Mouse (Mus musculus) midbrain, embryonic 12.5 days (tissue): ENCODE measurements around the gene Znhit6. TPM values are rescaled to one million over a fixed set of nuclear protein-coding genes. Genes with fewer than 3 reads are reported as not detected.

Experiments
- ATAC-seq: fragments of 200-750 bp; cut with Nextera tagmentation; 2 replicates; pipeline ENCODE4 v1.8.0; 2017; ENCODE audit warnings: low read depth, moderate TSS enrichment, moderate library complexity; ENCODE audit not compliant: low FRiP score
- H3K27ac ChIP-seq: fragments of 300-500 bp; sonication (generic); replicated peaks from 2 replicates; pipeline ENCODE4 v1.5.1; 2016; ENCODE audit warnings: mild to moderate bottlenecking
- H3K27me3 ChIP-seq: fragments of 300-500 bp; sonication (generic); 2 replicates; pipeline ENCODE4 v1.6.1; 2016; ENCODE audit warnings: mild to moderate bottlenecking
- H3K36me3 ChIP-seq: fragments of 300-500 bp; sonication (generic); 2 replicates; pipeline ENCODE4 v1.6.1; 2016
- H3K4me1 ChIP-seq: fragments of 300-500 bp; sonication (generic); 2 replicates; pipeline ENCODE4 v1.6.1; 2016
- H3K4me2 ChIP-seq: fragments of 300-500 bp; sonication (generic); replicated peaks from 2 replicates; pipeline ENCODE4 v1.6.1; 2016; ENCODE audit warnings: mild to moderate bottlenecking, moderate library complexity
- H3K4me3 ChIP-seq: fragments of 300-500 bp; sonication (generic); 2 replicates; pipeline ENCODE4 v1.5.1; 2016; ENCODE audit warnings: mild to moderate bottlenecking
- H3K9ac ChIP-seq: fragments of 300-500 bp; sonication (generic); replicated peaks from 2 replicates; pipeline ENCODE4 v1.6.1; 2016; ENCODE audit warnings: mild to moderate bottlenecking, moderate library complexity
- H3K9me3 ChIP-seq: fragments of 300-500 bp; sonication (generic); 2 replicates; pipeline ENCODE4 v1.6.1; 2016; ENCODE audit warnings: mild to moderate bottlenecking
- WGBS: fragments of 180-500 bp; shearing (Covaris S2); methylation state at CpG from one replicate; pipeline ENCODE4 v1.1.7; 2016; 5-methylcytosine and 5-hydroxymethylcytosine counted together
- polyA plus RNA-seq: library from polyadenylated mRNA; unstranded; fragments of >200 nt; fragmentation: Nextera tagmentation; extraction: Ambion mirVana; gene quantifications from 2 replicates; pipeline ENCODE4 v1.2.1, GENCODE M21; 2016

The Znhit6 gene
- polyA plus RNA-seq, 1 experiment from 2014 or later: 35.9 TPM

DNA sequence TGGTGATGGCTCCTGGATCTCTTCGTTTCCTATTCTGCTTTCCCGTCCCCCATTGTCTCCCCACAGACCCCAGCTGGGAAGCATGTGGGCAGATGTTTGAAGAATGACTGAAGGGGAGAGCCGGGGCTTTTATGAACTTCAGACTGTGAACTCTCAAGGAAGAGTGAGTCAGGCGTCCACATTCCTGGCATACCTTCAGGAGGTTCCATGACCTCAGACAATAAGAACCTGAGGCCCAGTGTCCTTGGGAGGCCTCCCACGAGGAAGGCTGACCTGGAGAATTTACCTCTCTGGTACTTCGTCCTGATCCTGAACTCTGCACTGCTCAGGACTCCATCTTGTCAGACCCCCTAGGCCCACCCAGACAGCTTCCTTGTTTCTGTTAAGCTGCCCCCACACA lies 56.9 kb downstream of the Znhit6 start:
- WGBS: 21% methylated on average over 6 of the region's 6 CpGs
- no peak overlapping the region for H3K9ac ChIP-seq
- H3K27ac ChIP-seq: no peak overlapping the region
- H3K36me3 ChIP-seq: no peaks in the 10 kb centered on the region
- peaks cover 10% of the 10 kb centered on the region; the same call in 1 of the 2 replicates for H3K4me1 ChIP-seq
- H3K9me3 ChIP-seq: no peaks in the 10 kb centered on the region
- H3K27me3 ChIP-seq: peaks cover 20% of the 10 kb centered on the region; the same call in 1 of the 2 replicates
- no peak for ATAC-seq
- H3K4me3 ChIP-seq: no peak overlapping the region
- no peak overlapping the region for H3K4me2 ChIP-seq

DNA sequence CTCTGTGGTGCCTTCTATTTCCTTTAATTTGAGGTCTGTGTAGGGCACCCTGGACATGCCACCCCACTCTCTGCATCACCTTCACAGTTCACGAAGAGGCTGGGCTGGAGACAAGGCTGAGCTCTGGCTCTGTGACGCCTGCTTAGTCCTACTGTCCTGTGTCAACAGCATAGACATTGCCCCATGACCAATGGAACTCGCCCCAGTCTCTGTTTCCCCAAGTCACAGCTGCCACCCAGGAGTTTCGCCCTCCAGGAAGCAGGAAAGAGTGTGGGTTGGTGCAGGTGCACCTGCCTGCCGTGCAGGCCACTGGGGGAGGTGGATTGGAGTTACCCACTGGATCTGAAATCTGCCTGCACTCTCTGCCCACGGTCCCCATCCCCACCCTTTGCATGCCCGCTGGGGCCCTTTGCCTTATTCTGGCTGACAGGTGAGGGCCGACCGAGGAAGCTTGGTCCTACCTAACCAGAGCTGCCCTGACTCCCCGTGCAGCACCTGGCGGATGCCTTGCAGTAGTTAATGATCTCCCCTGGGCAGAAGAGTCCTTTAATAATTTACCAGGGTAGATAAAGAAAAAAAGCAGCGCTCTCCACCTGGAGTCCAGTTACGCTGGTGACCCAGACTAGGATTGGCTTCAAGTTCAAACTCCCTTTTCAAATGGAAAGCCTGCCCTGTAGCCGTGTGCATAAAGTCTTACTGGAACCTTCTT lies 58.2 kb downstream of the Znhit6 start:
- no peak overlapping the region for H3K4me2 ChIP-seq
- WGBS: 84% methylated on average over 14 of the region's 14 CpGs
- H3K27me3 ChIP-seq: peaks cover 25% of the 10 kb centered on the region
- no peak overlapping the region for H3K9ac ChIP-seq
- H3K36me3 ChIP-seq: no peaks in the 10 kb centered on the region
- H3K9me3 ChIP-seq: no peaks in the 10 kb centered on the region
- H3K27ac ChIP-seq: no peak overlapping the region
- no peak for ATAC-seq
- H3K4me1 ChIP-seq: 0 out of 2 replicates have a peak, but pooled peaks cover 6% of the 10 kb centered on the region
- no peak overlapping the region for H3K4me3 ChIP-seq

DNA sequence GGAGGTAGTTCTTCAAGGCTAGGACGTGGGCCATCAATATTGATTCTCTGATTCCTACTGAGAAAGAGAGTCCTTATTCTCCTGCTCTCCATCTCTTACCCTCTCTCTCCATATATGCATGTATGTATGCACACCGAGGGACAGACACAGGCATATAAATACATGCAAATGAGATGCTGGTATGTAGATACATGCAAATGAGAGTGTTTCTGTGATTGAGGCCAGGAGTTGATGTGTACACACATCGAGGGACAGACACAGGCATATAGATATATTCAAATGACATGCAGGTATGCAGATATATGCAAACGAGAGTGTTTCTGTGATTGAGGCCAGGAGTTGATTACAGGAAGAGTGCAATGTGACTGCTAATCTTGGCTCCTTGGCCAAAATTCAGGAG lies 64.2 kb downstream of the Znhit6 start:
- H3K4me1 ChIP-seq: peaks cover 13% of the 10 kb centered on the region
- H3K27ac ChIP-seq: no peak overlapping the region
- no peak overlapping the region for H3K9ac ChIP-seq
- H3K4me3 ChIP-seq: no peak overlapping the region
- no peaks in the 10 kb centered on the region for H3K36me3 ChIP-seq
- H3K9me3 ChIP-seq: no peaks in the 10 kb centered on the region
- peaks cover 21% of the 10 kb centered on the region for H3K27me3 ChIP-seq
- WGBS: 75% methylated on average over 4 of the region's 4 CpGs
- ATAC-seq: peak; percentile 61; the same call in 1 of the 2 replicates
- H3K4me2 ChIP-seq: no peak overlapping the region

DNA sequence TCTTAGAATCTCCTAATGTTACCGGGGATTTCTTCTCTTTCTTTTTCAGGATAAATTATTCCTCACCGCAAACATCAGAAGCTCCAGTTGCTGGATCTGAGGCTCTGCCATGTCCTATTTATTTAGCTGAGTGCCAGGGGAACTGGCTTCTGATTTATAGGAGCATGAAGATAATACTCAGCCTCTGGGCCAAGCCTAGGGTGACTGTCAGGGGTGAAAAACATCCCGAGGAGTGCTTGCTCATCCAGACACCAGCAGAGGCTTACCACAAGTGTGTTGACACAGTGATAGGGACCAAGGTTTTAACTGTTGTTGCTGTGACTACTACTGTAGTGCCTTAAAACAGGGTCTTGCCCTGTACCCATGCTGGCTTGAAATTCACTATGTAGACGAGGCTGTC lies 64.6 kb downstream of the Znhit6 start:
- no peak for ATAC-seq
- Histone ChIP-seq H3K27me3 (peaks cover 21% of the 10 kb centered on the region), H3K9me3 (no peaks in the 10 kb centered on the region), H3K9ac (no peak overlapping the region), H3K36me3 (no peaks in the 10 kb centered on the region), H3K4me3 (no peak overlapping the region), H3K4me1 (peaks cover 17% of the 10 kb centered on the region), H3K4me2 (no peak overlapping the region), H3K27ac (peak overlapping the region; percentile 25; the same call in 1 of the 2 replicates)
- WGBS: 80% methylated on average over 4 of the region's 4 CpGs

DNA sequence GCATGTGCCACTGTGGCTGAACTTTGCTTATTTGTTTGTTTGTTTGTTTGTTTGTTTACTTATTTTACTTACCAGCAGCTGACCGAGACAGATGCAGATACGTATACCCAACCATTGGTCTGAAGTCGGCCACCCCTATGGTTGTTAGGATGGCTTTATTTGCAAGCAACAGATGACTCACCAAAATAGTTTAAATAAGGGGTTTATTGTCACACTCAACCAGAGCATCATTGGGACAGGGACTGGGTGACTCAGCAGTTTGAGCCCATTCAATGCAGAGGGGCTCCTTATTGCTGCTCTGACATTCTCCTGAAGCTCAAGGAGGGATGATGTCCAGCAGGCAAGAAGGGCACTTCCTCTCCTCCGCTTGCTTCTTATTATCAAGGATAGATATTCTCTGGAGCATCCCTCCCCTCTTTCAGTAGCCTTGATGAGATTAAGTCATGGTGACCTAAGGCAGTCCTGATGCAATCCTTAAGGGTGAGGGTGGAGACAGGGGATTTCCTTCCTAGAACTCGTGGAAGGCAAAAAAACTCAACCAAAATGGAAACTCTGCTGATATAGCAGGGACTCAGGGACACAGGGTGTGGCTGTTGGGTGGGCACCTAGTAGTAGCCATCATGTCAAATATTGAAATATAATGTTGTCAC lies 65.2 kb downstream of the Znhit6 start:
- Histone ChIP-seq H3K9me3 (no peaks in the 10 kb centered on the region), H3K27me3 (peaks cover 21% of the 10 kb centered on the region), H3K4me2 (no peak overlapping the region), H3K4me3 (no peak overlapping the region), H3K27ac (0 out of 2 replicates have a peak overlapping the region, but pooled peaks have one; percentile 25), H3K9ac (no peak overlapping the region), H3K4me1 (peaks cover 22% of the 10 kb centered on the region), H3K36me3 (no peaks in the 10 kb centered on the region)
- ATAC-seq: no peak
- WGBS: 77% methylated on average over 5 of the region's 5 CpGs

DNA sequence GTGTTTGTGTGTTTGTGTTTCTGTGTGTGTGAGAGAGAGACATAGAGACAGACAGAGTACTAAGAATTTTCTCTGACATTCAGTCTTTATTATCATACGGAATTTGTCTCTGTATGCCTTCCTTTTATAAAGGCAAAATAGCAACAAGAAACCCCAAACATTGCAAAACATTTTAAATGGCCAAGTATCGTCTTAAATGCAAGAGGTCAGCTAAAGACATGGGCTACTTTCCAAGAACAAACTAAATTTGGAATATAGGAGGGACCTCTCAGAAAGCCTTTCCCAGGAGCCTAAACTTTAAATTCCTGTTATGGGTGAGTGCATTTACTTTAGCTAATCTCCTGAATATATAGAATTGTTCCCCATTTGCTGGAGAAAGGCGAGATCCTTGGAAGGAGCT lies 65.9 kb downstream of the Znhit6 start:
- H3K36me3 ChIP-seq: no peaks in the 10 kb centered on the region
- ATAC-seq: no peak
- H3K4me2 ChIP-seq: no peak overlapping the region
- no peak overlapping the region for H3K9ac ChIP-seq
- H3K27ac ChIP-seq: no peak overlapping the region
- H3K9me3 ChIP-seq: no peaks in the 10 kb centered on the region
- H3K27me3 ChIP-seq: peaks cover 21% of the 10 kb centered on the region
- H3K4me1 ChIP-seq: peaks cover 28% of the 10 kb centered on the region
- WGBS: 66% methylated on average over 3 of the region's 3 CpGs
- no peak overlapping the region for H3K4me3 ChIP-seq

DNA sequence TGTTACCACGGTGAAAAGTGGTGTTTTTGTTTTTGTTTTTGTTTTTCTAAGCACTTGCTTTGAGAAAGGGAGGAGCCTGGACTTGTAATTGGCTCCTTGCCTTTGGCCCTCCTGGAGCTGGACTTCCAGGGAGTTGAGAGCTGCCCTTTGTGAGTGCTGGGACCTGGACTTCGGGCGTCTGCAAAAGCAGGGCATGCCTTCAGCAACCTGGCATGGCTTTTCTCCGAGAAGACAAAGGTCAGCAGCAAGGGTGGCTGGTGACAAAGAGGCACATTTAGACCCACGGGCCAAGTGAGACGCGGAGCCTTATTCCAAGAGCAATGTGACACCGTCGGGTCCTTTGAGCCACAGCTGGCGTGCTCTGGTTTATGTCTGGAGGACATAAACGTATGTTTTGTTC lies 66.9 kb downstream of the Znhit6 start:
- 62% methylated on average over 11 of the region's 11 CpGs for WGBS
- ATAC-seq: no peak
- Histone ChIP-seq H3K4me3 (no peak overlapping the region), H3K9me3 (no peaks in the 10 kb centered on the region), H3K27ac (no peak overlapping the region), H3K27me3 (peaks cover 21% of the 10 kb centered on the region), H3K4me1 (peaks cover 37% of the 10 kb centered on the region), H3K36me3 (no peaks in the 10 kb centered on the region), H3K4me2 (no peak overlapping the region), H3K9ac (no peak overlapping the region)

DNA sequence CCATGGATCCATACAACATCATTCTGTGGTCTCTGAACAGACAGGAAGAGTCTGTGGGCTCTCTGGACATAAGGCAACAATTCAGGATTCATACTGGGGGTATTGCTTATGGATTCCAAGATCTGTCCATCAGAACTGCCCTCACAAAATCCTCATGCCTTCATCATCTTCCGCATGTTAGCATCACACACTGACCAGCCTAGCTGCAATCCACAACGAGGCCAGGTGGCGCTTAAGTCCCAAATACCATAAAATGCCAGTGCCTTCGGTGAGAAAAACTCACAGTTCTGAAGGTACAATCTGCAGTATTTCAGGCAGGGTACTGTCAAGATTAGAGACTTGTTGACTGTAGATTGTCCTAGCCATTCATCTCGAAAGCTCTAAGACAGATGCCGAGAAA lies 69.5 kb downstream of the Znhit6 start:
- Histone ChIP-seq H3K4me3 (no peak overlapping the region), H3K27ac (no peak overlapping the region), H3K27me3 (peaks cover 39% of the 10 kb centered on the region), H3K4me1 (peaks cover 52% of the 10 kb centered on the region), H3K4me2 (no peak overlapping the region), H3K36me3 (no peaks in the 10 kb centered on the region), H3K9ac (no peak overlapping the region), H3K9me3 (no peaks in the 10 kb centered on the region)
- no peak for ATAC-seq
- 63% methylated on average over 6 of the region's 6 CpGs for WGBS

DNA sequence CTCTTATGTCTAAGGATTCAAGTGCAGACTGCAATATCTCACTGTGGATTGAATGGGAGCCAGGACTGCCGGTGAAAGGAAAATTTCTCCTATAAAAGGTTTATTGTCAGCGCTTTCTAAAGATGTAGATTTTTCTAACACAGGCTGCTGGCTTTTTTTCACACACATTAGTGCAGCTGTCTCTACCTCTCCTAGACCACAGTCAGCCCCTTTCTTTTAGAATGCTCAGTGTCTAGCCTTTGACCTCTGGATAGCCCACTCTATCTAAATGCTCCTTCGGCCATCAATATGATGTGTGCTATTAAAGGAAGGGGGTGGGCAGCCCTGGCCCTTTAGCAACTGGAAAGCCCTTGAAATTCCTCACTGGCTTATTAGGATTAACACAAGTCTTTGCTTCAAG lies 70.0 kb downstream of the Znhit6 start:
- 18% methylated on average over 3 of the region's 3 CpGs for WGBS
- Histone ChIP-seq H3K9me3 (no peaks in the 10 kb centered on the region), H3K27me3 (peaks cover 44% of the 10 kb centered on the region), H3K36me3 (no peaks in the 10 kb centered on the region), H3K4me3 (no peak overlapping the region), H3K4me1 (peaks cover 53% of the 10 kb centered on the region), H3K9ac (no peak overlapping the region), H3K27ac (no peak overlapping the region), H3K4me2 (no peak overlapping the region)
- ATAC-seq: peak; percentile 69

DNA sequence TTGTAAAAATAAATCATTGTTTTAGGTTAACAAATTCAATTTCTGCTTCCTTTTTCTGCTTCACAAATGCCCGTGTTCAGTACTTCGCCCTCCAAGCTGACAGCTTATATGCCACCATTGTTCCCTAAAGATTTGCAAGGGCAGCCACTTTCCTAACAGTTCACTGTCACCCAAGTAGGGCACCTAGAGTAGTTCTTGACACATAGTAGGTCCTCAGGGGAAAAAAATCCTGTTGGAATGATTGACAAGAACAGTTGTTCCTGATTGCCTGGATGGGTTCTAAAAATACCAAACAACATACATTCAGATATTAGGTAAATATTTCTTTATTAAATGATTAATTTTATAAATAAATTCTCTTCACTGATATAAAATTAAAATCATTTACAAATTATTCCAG lies 70.7 kb downstream of the Znhit6 start:
- H3K27me3 ChIP-seq: peaks cover 48% of the 10 kb centered on the region
- H3K4me2 ChIP-seq: no peak overlapping the region
- H3K36me3 ChIP-seq: no peaks in the 10 kb centered on the region
- 48% methylated on average over 2 of the region's 2 CpGs for WGBS
- no peak overlapping the region for H3K4me3 ChIP-seq
- no peak overlapping the region for H3K27ac ChIP-seq
- H3K9ac ChIP-seq: no peak overlapping the region
- peaks cover 60% of the 10 kb centered on the region for H3K4me1 ChIP-seq
- H3K9me3 ChIP-seq: no peaks in the 10 kb centered on the region
- no peak for ATAC-seq

DNA sequence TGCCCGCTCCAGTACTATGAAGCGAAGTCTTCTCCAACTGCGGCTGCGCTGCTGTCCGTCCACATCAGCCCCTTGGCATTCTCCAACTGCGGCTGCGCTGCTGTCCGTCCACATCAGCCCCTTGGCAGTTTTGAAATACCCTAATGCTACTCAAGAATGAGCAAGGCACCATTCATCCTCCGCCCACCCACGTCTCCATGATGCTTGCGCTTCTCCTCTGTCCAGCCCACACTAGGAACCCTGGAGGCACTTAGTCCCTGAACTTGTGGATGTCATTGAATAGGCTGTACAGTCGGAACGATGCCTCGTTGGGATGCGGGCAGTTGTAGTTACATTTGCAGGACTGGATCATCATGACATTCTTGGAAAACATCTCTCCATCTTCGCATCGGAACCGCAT lies 71.4 kb downstream of the Znhit6 start:
- 80% methylated on average over 18 of the region's 18 CpGs for WGBS
- ATAC-seq: no peak
- H3K9me3 ChIP-seq: no peaks in the 10 kb centered on the region
- H3K4me2 ChIP-seq: peak overlapping the region; percentile 16
- no peak overlapping the region for H3K9ac ChIP-seq
- H3K4me1 ChIP-seq: peaks cover 67% of the 10 kb centered on the region
- H3K36me3 ChIP-seq: no peaks in the 10 kb centered on the region
- H3K27me3 ChIP-seq: peaks cover 53% of the 10 kb centered on the region
- H3K27ac ChIP-seq: no peak overlapping the region
- no peak overlapping the region for H3K4me3 ChIP-seq

DNA sequence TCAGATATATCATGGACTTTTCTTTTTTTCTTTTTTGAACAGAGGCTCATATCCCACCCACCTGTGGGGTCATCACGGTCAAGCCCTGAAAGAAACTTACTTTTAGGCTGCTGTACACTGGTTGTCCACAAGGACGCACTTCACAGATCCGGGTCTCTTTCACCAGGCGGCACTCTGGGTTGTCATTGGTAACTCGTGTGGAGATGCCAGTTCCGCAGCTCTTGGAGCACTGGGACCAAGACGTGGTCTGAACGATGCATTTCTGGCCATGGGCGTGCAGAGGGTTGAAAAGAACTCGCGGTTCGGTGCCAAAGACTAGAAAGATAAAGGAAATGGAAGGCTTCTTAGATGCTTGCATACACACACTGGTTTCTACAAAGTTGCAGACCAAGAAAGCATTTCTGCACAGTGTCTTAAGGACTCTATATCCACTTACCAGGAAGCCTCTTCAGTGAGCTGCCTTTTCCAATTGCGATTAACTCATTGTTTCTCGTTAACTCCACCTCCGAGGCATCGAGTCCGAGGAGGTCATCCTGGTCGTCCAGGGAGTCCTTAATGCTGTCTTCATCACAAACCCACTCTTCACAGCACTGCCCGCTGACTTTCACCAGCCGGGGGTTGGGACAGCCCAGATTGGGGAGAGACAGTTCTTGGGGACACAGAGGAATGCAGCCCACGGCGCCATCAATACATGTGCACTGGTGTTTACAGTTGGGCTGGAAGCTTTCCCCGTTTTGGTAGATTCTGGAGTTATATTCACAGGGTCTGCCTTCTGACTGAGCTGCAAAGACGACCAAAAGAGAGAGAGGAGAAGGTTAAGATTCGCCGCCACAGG lies 72.3 kb downstream of the Znhit6 start:
- Histone ChIP-seq H3K9ac (peak overlapping the region; percentile 39), H3K4me3 (peak overlapping the region; percentile 56), H3K36me3 (no peaks in the 10 kb centered on the region), H3K4me1 (peaks cover 74% of the 10 kb centered on the region), H3K27me3 (peaks cover 57% of the 10 kb centered on the region), H3K9me3 (no peaks in the 10 kb centered on the region), H3K27ac (no peak overlapping the region), H3K4me2 (peak overlapping the region; percentile 86)
- 18% methylated on average over 26 of the region's 26 CpGs for WGBS
- peak; percentile 7; the same call in 1 of the 2 replicates for ATAC-seq
